Mouse (Mus musculus): ENCODE data around the gene Ubap2. TPM values are rescaled to one million over a fixed set of nuclear protein-coding genes. Genes with fewer than 3 reads are reported as not detected.

Gene Ubap2
- polyA plus RNA-seq, 1 experiment from 2014 or later, result 64.5 TPM

DNA sequence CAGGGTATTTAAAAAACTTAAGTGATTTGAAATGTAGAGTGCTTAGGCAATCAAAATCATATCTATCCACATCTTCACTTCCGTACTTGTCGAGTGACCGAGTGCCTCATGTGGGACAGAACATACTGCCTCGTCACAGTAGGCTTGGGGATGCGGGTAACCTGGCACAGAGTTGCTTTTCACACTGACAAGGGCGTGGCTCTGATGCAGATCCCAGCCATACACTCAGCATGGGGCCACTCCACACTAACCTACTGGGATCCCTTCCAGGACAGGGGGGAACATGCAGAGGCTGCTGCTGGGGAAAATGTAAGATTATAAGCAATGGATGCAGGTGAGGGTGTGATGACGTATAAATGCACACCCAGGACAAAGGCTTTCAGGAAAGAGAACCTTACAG, 28.7 kb upstream of the Ubap2 start:
- Histone ChIP-seq H3K4me3 (ENCODE audit: low read length) (no peak overlapping the region), H3K27ac (ENCODE audit: low read length) (no peak overlapping the region), H3K27me3 (ENCODE audit: insufficient read depth, low read length) (no peaks in the 10 kb centered on the region), H3K4me2 (replicated peaks; ENCODE audit: low read depth, low read length) (no peak overlapping the region), H3K4me1 (ENCODE audit: insufficient read depth, low read length) (no peaks in the 10 kb centered on the region), H3K9me3 (ENCODE audit: low read length) (no peaks in the 10 kb centered on the region), H3K36me3 (ENCODE audit: insufficient read depth, low read length) (peaks cover 57% of the 10 kb centered on the region), H3K9ac (replicated peaks; ENCODE audit: low read length) (no peak overlapping the region)
- ATAC-seq (ENCODE audit: low FRiP score, low TSS enrichment), result no peak
- WGBS, result 92% methylated on average over 7 of the region's 7 CpGs

DNA sequence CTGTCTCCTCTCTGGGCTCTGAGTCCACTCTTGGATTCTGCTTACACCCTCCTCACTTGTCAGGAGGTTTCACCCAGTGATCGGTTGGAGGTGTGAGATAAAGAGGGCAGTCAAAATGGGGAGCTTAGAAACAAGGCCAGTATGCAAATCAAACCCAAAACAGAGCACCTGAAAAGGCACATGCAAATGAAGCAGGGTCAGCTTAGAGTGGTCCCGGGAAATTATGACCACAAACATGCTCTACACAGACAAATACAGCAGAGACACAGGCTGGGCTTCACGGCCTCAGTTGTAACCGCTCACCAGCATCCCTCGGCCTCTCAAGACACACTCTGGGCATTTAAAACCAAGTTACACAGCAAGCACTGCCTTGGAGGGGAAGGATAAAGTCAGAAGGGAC, 24.0 kb upstream of the Ubap2 start:
- Histone ChIP-seq H3K4me3 (ENCODE audit: low read length) (no peak overlapping the region), H3K4me1 (ENCODE audit: insufficient read depth, low read length) (no peaks in the 10 kb centered on the region), H3K36me3 (ENCODE audit: insufficient read depth, low read length) (peaks cover 75% of the 10 kb centered on the region), H3K4me2 (replicated peaks; ENCODE audit: low read depth, low read length) (no peak overlapping the region), H3K27ac (ENCODE audit: low read length) (no peak overlapping the region), H3K9ac (replicated peaks; ENCODE audit: low read length) (no peak overlapping the region), H3K9me3 (ENCODE audit: low read length) (no peaks in the 10 kb centered on the region), H3K27me3 (ENCODE audit: insufficient read depth, low read length) (no peaks in the 10 kb centered on the region)
- WGBS, result 95% methylated on average over 5 of the region's 5 CpGs
- ATAC-seq (ENCODE audit: low FRiP score, low TSS enrichment), result no peak

DNA sequence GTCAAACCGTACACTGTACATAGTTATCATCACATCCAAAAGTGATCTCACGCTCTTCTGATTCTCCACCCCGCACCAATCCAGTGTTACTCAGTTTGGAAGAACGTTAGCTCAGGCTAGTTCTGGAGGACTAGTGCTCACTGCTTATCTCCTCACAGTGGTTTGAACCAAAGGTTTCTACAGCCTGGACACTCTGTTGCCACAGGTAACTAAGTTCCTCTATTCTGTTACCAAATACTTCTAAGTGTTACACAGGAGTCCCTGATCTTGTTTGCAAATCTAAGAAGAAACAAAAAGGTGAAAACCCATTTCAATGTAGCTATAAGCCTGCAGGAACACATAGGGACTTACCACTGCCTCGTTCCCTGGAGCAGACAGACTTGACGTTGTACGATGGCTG, 21.0 kb upstream of the Ubap2 start:
- no peak overlapping the region for H3K4me2 ChIP-seq (replicated peaks; ENCODE audit: low read depth, low read length)
- no peaks in the 10 kb centered on the region for H3K9me3 ChIP-seq (ENCODE audit: low read length)
- no peaks in the 10 kb centered on the region for H3K27me3 ChIP-seq (ENCODE audit: insufficient read depth, low read length)
- 97% methylated on average over 7 of the region's 7 CpGs for WGBS
- H3K9ac ChIP-seq (replicated peaks; ENCODE audit: low read length), result no peak overlapping the region
- no peak for ATAC-seq (ENCODE audit: low FRiP score, low TSS enrichment)
- no peak overlapping the region for H3K27ac ChIP-seq (ENCODE audit: low read length)
- H3K36me3 ChIP-seq (ENCODE audit: insufficient read depth, low read length), result peaks cover 80% of the 10 kb centered on the region
- no peak overlapping the region for H3K4me3 ChIP-seq (ENCODE audit: low read length)
- H3K4me1 ChIP-seq (ENCODE audit: insufficient read depth, low read length), result no peaks in the 10 kb centered on the region

DNA sequence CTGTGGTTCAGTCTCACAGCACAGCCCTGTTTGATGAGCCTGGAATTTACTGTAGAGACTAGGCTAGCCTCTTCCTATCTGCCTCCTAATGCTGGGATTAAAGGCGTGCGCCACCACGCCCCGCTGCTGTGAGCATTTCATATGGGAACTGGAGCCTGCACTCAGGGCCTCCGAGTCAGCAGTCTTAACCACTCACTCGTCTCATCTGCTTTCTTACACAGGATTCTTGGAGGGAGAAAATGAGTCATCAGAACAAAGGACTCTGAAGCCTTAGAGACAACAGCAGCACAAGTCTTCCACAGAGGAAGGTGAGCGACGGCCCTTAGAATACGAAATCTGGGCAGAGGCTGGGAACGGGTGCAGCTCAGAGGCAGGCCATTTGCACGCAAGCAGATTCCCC, 20.6 kb upstream of the Ubap2 start:
- no peaks in the 10 kb centered on the region for H3K4me1 ChIP-seq (ENCODE audit: insufficient read depth, low read length)
- no peak overlapping the region for H3K9ac ChIP-seq (replicated peaks; ENCODE audit: low read length)
- no peak overlapping the region for H3K4me2 ChIP-seq (replicated peaks; ENCODE audit: low read depth, low read length)
- H3K9me3 ChIP-seq (ENCODE audit: low read length), result no peaks in the 10 kb centered on the region
- H3K36me3 ChIP-seq (ENCODE audit: insufficient read depth, low read length), result peaks cover 76% of the 10 kb centered on the region
- ATAC-seq (ENCODE audit: low FRiP score, low TSS enrichment), result no peak
- no peak overlapping the region for H3K27ac ChIP-seq (ENCODE audit: low read length)
- 91% methylated on average over 11 of the region's 11 CpGs for WGBS
- H3K4me3 ChIP-seq (ENCODE audit: low read length), result no peak overlapping the region
- no peaks in the 10 kb centered on the region for H3K27me3 ChIP-seq (ENCODE audit: insufficient read depth, low read length)

DNA sequence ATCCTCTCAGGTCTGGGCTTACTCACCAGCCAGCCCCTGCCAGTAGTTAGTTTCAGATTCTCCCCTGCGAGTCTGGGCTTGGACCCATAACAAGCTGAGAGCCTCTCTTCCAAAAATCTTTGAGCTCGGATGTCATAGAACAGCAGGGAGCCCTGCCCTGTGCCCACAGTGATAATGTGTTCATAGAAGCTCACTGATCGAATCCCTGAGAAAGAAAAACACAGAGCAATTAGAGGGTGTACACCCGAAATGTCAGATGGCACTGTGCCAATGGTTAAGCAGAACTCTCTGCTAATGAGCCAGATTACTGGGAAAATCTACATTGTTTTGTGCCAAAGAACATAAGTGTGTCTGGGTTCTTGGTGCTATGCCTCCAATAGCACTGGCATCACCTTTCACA, 19.0 kb upstream of the Ubap2 start:
- no peak for ATAC-seq (ENCODE audit: low FRiP score, low TSS enrichment)

DNA sequence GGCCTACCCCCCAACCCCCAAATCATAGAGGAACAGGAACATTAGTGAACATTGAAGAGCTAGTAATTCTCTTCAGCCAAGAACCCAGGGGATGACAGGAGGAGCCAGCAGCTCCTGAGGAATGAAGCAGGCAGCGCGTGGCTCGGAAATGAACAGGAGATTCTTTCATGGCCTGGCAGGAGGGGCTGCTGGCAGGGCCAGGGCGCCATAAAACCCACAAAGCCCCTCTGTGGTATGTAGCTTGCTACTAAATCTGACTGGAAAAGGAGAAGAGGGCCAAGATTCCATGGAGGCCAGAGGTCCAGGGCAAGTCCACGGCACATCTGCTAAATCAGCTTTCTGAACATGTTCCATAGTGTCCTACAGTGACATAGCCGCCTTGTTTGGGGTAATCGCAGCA, 14.9 kb upstream of the Ubap2 start:
- Histone ChIP-seq H3K27ac (ENCODE audit: low read length) (peak overlapping the region; percentile 27; the same call in 1 of the 2 replicates), H3K9ac (replicated peaks; ENCODE audit: low read length) (0 out of 2 replicates have a peak overlapping the region, but pooled peaks have one; percentile 34), H3K4me1 (ENCODE audit: insufficient read depth, low read length) (no peaks in the 10 kb centered on the region), H3K9me3 (ENCODE audit: low read length) (no peaks in the 10 kb centered on the region), H3K36me3 (ENCODE audit: insufficient read depth, low read length) (peaks cover 35% of the 10 kb centered on the region), H3K27me3 (ENCODE audit: insufficient read depth, low read length) (no peaks in the 10 kb centered on the region), H3K4me3 (ENCODE audit: low read length) (no peak overlapping the region), H3K4me2 (replicated peaks; ENCODE audit: low read depth, low read length) (no peak overlapping the region)
- no peak for ATAC-seq (ENCODE audit: low FRiP score, low TSS enrichment)
- 67% methylated on average over 7 of the region's 7 CpGs for WGBS

More for the DNA sequence above, 19.0 kb upstream of the Ubap2 start:
- Histone ChIP-seq H3K4me3 (ENCODE audit: low read length) (no peak overlapping the region), H3K27me3 (ENCODE audit: insufficient read depth, low read length) (no peaks in the 10 kb centered on the region), H3K36me3 (ENCODE audit: insufficient read depth, low read length) (peaks cover 65% of the 10 kb centered on the region), H3K4me2 (replicated peaks; ENCODE audit: low read depth, low read length) (no peak overlapping the region), H3K4me1 (ENCODE audit: insufficient read depth, low read length) (no peaks in the 10 kb centered on the region), H3K9me3 (ENCODE audit: low read length) (no peaks in the 10 kb centered on the region), H3K9ac (replicated peaks; ENCODE audit: low read length) (no peak overlapping the region), H3K27ac (ENCODE audit: low read length) (no peak overlapping the region)
- WGBS, result 87% methylated on average over 4 of the region's 4 CpGs

DNA sequence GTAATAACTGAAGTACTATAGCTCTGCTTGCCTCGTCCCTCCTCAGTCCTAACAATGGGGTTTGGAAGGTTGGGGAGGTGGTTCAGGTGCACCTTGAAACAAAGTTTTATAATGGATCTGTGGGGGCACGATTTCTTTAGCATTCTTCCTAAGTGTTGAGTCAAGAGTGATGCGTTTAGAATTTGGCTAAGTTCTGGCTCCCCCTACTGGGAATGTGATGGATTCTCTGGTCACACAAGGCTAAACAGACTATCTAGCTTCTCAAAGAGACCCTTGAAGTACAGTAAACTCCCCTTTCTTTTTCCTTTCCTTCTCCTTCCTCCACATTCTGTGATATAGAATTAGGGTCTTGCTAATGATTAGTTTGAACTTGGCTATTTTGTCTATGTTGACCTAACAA, 11.5 kb upstream of the Ubap2 start:
- Histone ChIP-seq H3K27me3 (ENCODE audit: insufficient read depth, low read length) (no peaks in the 10 kb centered on the region), H3K4me3 (ENCODE audit: low read length) (no peak overlapping the region), H3K36me3 (ENCODE audit: insufficient read depth, low read length) (peaks cover 6% of the 10 kb centered on the region), H3K4me1 (ENCODE audit: insufficient read depth, low read length) (no peaks in the 10 kb centered on the region), H3K9ac (replicated peaks; ENCODE audit: low read length) (no peak overlapping the region), H3K9me3 (ENCODE audit: low read length) (no peaks in the 10 kb centered on the region), H3K4me2 (replicated peaks; ENCODE audit: low read depth, low read length) (no peak overlapping the region), H3K27ac (ENCODE audit: low read length) (no peak overlapping the region)
- no peak for ATAC-seq (ENCODE audit: low FRiP score, low TSS enrichment)
- 19% methylated on average over 3 of the region's 3 CpGs for WGBS

DNA sequence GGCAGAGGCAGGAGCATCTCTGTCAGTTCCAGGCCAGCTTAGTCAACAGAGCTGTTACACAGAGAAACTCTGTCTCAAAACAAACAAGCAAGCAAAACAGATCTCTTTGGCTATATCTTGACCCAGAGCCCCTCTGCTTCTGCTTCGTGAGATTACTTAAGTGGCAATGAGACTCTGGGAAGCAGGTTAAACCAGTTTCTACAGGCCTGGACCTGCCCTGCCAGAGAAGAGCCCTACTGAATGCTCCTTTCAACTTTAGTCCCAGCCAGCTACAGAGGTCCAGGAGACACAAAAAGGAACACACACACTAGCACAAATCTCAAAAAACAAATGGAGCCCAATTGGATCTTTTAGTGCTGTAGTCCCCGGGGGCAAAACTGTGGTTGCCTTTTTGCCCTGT, 9.1 kb upstream of the Ubap2 start:
- no peak for ATAC-seq (ENCODE audit: low FRiP score, low TSS enrichment)
- no peak overlapping the region for H3K4me2 ChIP-seq (replicated peaks; ENCODE audit: low read depth, low read length)
- H3K4me3 ChIP-seq (ENCODE audit: low read length), result no peak overlapping the region
- no peaks in the 10 kb centered on the region for H3K9me3 ChIP-seq (ENCODE audit: low read length)
- no peaks in the 10 kb centered on the region for H3K36me3 ChIP-seq (ENCODE audit: insufficient read depth, low read length)
- peak overlapping the region; percentile 31; the same call in 1 of the 2 replicates for H3K27ac ChIP-seq (ENCODE audit: low read length)
- H3K9ac ChIP-seq (replicated peaks; ENCODE audit: low read length), result no peak overlapping the region
- no peaks in the 10 kb centered on the region for H3K4me1 ChIP-seq (ENCODE audit: insufficient read depth, low read length)
- WGBS, result 73% methylated on average over 2 of the region's 2 CpGs
- H3K27me3 ChIP-seq (ENCODE audit: insufficient read depth, low read length), result no peaks in the 10 kb centered on the region

DNA sequence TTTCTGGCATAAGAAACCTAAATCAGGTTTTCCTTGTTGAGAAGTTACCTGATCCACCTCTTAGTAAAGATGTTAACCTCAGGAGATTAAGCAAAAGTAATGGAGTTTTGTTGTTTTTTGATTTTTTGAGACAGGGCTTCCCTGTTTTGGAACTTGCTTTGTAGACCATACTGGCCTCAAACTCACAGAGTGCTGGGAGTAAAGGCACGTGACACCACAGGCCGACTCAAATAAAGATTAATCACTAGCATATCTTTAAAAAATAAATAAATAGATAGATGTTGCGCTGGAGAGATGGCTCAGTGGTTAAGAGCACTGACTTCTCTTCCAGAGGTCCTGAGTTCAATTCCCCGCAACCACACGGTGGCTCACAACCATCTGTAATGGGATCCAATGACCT, 983 bp upstream of the Ubap2 start:
- no peaks in the 10 kb centered on the region for H3K27me3 ChIP-seq (ENCODE audit: insufficient read depth, low read length)
- peak overlapping the region; percentile 96 for H3K27ac ChIP-seq (ENCODE audit: low read length)
- ATAC-seq (ENCODE audit: low FRiP score, low TSS enrichment), result no peak
- WGBS, result 74% methylated on average over 5 of the region's 5 CpGs
- H3K9ac ChIP-seq (replicated peaks; ENCODE audit: low read length), result peak overlapping the region; percentile 82
- H3K36me3 ChIP-seq (ENCODE audit: insufficient read depth, low read length), result peaks cover 3% of the 10 kb centered on the region; the same call in 1 of the 2 replicates
- peaks cover 26% of the 10 kb centered on the region for H3K4me1 ChIP-seq (ENCODE audit: insufficient read depth, low read length)
- no peaks in the 10 kb centered on the region for H3K9me3 ChIP-seq (ENCODE audit: low read length)
- peak overlapping the region; percentile 70 for H3K4me2 ChIP-seq (replicated peaks; ENCODE audit: low read depth, low read length)
- peak overlapping the region; percentile 92 for H3K4me3 ChIP-seq (ENCODE audit: low read length)

DNA sequence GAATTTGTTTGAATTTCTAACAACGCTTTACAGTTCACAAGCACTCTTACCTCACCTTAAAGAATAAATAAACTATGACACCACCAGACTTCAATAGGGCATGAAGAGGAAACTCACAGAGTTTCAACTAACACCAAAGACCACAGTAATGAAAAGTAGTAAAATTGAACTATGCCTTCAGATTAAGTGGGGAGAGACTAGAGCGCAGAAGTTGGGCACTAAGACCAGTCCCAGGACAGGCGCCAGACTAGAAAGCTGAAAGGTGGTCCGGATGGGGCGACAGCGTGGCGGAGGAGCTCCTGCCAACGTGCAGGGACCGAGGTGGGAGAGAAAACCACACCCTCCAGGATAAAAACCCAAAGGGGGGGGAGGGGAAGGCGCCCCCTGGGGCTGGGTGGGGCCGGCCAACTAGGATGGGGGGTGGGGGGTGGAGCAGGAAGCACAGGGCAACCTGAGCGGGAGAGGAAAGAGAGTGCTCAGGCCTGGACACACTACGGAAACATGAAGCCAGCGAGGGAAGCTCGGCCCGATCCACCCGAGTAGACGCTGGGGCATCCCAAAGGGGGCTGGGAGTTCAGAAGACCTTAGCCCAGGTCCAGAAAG, 466 bp downstream of the Ubap2 start:
- ATAC-seq (ENCODE audit: low FRiP score, low TSS enrichment), result peak; percentile 80
- peaks cover 15% of the 10 kb centered on the region for H3K36me3 ChIP-seq (ENCODE audit: insufficient read depth, low read length)
- H3K27me3 ChIP-seq (ENCODE audit: insufficient read depth, low read length), result no peaks in the 10 kb centered on the region
- H3K27ac ChIP-seq (ENCODE audit: low read length), result peak overlapping the region; percentile 96
- peak overlapping the region; percentile 92 for H3K4me3 ChIP-seq (ENCODE audit: low read length)
- no peaks in the 10 kb centered on the region for H3K9me3 ChIP-seq (ENCODE audit: low read length)
- under 1% methylated on average over 18 of the region's 18 CpGs for WGBS
- peak overlapping the region; percentile 70 for H3K4me2 ChIP-seq (replicated peaks; ENCODE audit: low read depth, low read length)
- H3K4me1 ChIP-seq (ENCODE audit: insufficient read depth, low read length), result peaks cover 26% of the 10 kb centered on the region
- peak overlapping the region; percentile 93 for H3K9ac ChIP-seq (replicated peaks; ENCODE audit: low read length)

Data from kidney, embryonic 16.5 days (tissue).